Mouse (Mus musculus) CD8-positive naive resting alpha-beta T cell, adult 2 months (primary cell): ENCODE results near the gene Cacna1c.

ENCODE experiments used
- DNase-seq, 2 experiments: peaks; one replicate each; pipeline ENCODE4 v3.0.0; 2022; ENCODE audit warnings: low read depth in 2 of 2, low spot score in 2 of 2

Gene Cacna1c

DNA sequence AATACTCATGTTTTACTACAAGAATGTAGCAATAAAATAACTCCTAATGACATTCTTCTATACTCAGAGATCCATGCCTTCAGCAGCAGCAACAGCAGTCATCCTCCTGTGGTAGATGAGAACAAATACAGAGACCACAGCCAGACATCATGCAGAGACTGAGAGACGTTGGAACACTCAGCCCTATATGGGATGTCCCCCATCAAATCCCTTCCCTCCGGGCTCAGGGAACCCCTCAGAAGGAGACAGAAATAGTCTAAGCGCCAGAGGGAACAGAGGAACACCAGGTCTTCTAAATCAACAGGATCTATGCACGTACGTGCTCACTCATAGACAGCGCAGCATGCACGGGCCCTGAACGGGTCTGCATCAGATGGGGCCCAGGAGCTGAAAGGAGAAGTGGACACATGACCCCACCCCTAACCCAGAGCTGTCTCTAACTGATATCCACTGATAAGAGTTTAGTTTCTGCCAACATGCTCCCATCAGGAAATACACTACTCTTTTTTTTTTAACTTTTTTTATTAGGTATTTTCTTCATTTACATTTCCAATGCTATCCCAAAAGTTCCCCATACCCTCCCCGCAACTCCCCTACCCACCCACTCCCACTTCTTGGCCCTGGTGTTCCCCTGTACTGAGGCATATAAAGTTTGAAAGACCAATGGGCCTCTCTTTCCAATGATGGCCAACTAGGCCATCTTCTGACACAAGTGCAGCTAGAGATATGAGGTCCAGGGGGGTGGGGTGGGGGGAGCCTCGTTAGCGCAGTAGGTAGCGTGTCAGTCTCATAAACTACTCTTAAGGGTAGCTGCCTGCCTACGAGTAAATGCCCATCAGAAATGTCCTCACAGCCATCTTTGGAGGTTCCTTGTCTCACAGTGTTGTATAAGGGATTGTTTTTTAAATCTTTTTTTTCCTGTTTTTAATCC is 182.8 kb downstream of the Cacna1c start:
- DNase-seq = no peak

DNA sequence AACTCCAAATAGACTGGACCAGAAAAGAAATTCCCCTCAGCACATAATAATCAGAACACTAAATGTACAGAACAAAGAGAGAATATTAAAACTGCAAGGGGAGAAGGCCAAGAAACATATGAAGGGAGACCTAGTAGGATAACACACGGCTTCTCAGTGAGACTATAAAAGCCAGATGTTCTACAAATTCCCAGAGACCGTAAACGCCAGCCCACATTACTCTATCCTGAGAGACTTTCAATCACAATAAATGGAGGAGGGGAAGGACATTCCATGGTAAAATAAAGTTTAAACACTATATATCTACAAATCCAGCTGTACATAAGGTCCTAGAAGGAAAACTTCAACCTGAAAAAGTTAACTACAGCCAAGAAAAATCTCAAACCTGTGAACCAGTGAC is 185.3 kb downstream of the Cacna1c start:
- no peak for DNase-seq

DNA sequence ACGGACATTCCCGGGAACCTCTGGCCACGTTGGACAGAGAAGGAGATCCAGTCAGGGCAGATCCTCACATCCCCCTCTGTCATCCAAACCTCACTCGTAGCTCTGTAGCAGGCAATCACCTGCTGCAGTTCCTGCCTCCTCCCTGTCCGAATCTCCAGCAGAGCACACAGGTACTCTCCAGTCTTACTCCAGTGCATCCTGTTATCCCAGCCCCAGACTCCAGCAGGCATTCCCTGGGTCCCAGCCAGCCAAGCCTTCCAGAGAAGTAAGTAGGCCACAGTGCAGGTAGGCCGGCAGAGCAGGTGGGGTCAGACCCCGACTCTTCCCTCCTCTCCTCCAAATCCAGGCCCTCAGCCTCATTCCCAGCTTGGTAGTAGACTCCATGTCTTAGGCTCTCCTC is 186.7 kb downstream of the Cacna1c start:
- no peak for DNase-seq

DNA sequence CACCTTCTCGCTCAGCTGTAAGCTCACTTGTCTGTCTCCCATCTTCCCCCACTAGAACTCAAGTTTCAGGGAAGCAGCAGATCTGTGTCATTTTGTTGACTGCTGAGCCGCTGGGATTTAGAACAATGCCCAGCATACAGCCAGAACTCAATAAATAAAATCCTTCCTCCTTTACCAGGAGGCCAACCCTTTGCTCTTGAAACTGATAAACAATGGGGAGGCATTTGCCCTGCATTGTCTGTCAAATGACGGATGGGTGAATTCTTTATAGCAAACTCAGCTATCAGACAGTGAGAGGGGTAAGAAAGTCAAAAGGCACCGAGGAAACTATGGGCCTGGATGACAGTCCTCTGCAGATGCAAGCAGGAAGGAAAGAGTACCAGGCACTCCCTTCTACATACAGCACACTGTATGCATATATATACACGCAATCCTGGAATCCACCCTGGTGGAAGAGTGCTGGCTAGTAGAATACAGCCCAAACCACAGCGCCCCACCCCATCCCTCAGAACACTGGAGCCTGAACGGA is 187.5 kb downstream of the Cacna1c start:
- no peak for DNase-seq

DNA sequence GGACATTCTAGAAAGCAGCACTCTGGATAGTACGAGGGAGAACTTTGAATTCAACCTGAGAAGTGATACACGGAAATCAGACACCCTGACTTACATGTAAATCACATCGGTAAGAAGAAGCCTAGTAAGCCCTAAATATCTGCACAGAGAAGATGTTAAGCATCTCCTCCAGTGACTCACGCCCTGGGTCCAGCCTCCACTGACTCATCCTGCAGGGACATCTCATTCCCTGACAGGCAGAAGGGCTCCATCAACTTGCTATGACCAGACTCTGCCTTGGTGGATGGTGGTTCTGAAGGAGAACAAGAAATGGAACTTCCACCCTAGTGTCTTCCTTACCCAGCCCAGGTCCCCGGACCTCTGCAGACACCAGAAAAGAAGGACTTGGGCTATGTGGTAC is 191.6 kb downstream of the Cacna1c start:
- DNase-seq = no peak

DNA sequence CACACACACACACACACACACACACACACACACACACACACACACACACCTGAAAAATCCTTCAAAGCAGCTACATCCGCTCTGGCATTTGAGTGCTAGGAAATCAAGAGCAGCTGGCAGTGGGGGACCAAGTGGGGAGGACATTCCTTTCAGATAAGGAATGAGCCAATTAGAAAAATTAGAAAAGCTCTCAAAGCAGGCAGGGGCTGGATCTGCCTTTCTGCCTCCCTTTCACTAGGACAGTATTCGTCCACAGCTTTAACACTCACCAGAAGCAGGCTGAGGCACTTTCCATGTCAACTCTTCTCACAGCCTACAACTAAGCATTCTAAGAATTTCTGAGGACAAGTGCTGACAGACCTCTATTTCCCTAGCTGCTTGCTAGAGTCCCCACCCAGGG is 194.8 kb downstream of the Cacna1c start:
- no peak for DNase-seq

DNA sequence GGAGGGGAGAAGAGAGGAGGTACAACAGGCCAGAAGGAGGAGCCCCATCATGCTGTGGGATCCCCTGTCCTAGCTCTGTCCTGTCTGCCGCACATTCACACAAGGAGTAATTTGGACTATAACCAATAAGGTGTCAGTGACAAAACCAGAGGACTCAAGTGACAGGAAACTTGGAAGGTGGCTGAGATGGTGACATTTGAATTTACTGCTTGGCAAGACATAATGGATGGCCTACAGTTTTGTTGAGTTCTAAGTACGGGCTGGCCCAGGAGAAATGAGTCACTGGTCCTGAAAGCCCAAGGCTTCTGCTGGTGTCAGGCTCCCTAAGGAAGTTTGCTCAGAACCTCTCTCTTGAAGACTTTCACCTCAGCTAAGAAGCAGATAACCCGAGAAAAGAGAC is 196.0 kb downstream of the Cacna1c start:
- no peak for DNase-seq

DNA sequence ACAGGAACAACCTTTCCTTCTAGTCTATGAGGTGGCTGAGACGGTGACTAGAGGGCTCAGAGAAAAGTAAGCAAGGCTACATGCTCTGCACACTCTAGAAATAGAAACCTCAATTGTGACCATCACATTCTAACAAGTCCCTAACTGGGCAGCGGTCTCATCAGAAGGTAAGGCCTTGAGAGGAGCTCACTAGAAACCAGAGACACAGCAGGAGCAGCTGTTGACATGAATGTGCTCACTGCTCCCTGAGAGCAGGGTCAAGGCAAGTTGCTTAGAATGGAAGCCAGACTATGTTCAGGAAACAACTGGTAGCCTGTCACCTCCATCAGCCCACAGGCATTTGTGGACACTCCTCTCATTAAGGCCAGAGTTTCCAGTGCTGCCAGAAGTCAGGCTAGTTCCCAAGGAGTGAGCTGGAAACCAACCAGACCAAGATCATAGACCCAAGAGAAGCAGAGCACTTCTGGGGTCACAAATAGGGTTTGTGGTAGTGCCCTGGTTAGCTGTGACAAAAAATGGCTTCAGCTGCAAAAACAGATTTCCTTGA is 196.8 kb downstream of the Cacna1c start:
- no peak for DNase-seq

DNA sequence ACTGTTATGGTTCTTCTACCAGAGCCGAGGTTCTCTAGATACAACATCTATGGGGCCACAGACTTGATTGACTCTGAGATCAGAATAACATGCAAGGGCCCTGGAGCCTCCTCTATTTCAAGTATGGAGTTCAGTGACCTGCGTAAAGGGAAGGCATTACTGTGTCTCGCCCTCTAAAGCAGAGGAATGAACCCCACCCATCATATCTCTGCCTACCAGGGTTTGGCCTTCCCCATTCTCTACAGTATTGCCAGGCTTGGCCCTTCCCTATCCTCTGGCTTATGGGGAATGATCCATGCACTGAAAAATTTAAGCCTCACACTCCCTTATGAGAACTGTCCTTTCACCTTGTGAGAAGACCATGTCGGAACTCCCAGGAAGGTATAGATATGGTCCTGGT is 198.8 kb downstream of the Cacna1c start:
- no peak for DNase-seq

DNA sequence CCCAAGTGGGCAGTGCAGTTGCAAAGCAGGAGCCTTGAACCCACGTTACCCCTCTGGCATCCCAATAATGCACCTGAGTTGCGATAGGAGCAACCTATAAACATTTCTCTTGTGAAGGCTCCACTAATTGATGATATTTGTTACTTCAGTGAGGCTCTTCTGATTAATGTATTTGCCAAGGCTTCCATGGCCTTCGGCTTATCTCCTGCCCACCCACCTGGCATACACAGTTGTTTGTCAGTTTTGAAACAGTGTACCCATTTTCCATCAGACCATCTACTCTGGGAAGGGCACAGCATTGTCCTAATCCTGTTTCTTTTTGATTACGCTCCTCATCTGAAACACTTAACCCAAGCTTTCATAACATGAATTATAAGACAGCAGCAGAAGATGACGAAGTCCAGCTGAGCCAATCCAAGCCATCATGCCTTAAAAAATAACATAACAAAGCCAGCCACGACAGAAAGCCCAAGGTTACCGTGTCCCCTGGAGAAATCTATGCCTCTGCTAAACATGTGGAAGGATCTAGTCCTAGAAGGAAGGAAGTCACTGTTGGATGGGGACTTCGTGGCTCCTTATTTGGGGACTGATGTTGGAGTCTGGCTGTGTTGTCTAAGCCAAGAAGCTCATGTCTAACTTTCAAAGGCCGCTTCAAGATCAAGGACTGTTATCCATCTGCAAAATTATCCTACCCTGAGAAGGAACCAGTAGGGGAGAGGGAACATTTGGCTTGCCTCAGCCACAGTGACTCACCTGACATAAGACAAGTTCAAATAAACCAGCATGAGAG is 201.8 kb downstream of the Cacna1c start:
- no peak for DNase-seq

DNA sequence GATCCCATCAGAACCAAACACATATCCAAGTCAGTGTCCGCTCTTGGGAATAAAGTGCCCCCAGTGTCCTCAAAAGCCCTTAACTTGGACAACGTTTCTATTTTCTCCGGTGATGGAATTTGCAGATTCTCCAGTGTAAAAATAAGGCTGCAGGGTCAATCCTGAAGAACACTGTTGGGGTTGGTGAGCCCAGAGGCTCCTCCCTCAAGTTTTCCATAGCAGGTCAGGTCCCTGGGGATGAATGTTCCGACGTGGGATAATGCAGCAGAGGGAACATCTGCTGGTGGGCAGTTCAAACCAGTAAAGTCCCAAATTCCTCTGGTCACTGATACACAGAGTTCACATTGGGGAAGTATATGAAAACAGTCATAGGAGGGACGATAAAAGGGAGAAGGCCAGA is 203.8 kb downstream of the Cacna1c start:
- no peak for DNase-seq

DNA sequence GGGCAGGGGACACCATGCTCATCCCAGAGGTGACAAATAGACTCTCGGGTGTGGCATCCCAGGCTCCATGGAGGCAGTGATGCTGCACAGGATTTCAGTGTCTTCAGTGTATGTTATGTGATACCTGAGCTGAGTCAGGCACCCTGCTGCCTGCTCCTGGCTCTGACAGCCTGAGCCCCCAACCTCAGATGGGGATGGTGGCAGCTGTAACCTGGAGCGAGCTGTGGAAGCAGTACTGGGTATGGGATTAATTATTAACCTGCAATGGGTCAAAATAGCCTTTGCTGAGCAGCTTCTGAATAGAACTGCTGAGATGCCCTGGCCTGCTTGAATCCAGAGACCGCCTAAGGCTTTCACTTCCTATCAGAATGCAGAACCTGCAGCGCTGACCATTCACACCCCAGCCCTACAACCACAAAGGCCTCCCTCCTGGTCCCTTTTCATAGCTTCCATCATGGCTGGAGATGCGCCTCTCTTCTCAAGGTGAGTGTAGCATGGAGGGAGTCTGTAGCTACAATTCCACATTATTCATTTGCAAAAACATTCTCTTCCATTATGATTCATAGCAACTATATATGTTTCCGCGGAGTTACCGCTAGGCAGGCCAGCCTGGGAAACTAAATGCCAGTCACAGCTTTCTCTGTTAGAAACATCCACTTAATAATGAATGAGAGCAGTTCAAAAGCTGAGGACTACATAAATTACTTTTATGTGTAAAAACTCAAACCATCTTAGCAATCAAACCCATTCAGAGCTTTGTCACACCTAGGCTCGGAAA is 206.0 kb downstream of the Cacna1c start:
- no peak for DNase-seq

DNA sequence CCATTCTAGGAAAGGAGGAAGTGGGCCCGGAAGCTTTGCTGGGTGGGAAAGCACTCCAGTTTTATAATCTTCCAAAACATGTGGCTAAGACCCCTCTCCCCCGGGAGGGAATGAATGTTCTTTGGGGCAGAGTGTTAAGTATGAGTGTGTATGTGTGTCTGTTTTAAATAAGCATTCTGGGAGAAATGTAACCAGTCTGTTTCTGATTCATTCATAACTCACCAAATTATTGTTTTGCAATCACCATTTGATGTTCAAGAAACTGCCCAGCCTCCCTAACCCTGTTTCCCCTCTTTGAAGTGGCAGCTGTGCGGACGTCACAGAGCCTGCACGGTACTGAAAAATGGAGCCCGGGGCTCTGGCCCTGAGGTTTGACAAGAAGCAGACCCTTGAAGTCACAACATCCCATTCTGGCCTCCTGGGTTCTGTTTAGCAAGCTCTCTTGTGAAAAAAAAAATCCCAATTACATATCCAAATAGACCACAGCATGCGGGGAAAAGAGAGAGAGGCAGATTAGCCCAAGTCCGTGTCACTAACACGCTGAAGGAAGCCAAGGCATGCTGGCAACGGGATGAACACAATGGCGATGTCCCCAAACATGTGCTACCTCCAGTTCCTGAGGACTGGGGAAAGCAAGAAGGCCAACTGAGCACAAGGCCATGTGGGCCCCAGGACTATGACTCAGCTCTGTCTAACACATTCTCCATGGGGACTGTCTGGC is 211.9 kb downstream of the Cacna1c start:
- DNase-seq = no peak

DNA sequence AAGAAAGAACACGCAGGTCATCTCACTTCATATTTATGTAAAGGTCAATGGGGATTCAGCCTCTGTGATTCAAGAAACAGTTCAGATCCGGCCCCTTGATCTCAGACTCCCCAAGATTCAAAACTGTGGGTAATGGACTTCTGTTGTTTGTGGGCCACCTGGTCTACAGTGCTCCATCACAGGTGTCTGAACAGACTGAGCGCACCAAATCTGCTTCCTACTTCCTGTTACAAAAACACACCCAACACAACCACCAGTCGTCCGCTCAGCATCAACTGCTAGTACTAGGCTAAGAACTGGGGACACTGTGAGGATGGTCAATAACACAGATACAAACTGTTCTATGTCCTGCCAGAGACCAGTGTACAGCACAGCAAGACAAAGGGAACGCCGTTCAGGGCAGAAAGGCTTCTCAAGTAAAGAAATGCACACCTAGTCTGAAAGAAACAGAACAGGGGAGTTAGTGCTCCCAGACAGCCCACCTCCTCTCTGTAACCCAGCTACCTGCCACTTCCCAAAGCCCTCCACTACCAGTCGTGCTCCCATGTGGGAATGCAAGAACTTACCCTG is 212.7 kb downstream of the Cacna1c start:
- no peak for DNase-seq

DNA sequence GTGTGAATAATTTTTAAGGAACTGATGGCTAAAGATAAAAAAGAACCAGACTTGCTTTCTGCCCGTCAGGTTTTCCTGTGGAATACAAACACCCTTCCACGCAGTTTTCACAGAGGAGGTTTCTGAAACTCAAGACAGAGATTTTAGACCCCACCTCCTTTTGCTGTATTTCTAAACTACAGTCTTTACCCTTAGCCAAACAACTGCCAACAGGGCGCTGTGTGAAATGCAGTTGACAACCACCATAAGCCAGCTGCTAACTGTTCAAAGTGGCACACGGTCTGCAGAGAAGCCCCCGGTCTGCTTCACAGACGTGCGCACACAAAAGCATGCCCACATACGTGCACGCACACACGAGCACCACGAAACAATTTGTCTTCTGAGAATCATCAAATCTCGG is 216.0 kb downstream of the Cacna1c start:
- no peak for DNase-seq

DNA sequence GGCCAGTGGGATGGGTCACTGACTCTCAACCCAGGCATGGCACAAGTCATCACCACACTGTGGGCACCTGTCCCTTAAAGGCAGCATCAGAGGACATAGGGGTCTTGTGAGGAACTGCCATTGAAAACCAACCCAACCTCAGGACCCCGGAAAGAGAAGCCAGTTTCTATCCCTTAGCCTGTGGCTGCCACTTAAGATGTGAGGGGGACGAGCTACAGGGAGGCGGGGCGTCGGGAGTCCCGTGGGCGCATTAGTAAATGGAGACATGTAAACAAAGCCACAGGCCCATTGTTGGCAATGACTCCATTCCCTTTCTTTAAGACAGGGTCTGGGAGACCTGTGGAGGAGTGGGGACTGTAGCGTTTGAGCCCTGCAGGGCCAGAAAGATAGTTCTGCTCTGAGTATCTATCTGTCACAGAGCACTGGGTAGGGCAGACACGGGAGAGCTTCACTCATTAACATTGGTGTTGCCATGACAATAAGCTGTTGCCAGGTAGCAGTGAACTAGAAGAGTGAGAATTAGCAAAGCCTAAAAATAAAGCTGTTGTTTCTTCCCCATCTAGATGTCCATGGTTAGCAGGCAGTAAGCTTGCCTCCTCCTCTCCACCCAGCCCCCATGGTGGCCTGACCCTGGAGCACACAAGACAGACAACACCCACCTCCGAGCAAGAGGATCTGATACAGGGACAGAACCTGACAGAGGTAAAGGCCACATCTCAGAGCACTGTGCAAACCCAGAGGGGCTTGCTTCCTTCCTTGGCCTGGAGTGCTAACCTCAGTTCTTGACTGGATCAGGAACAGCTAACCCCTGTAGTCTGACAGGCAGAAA is 218.6 kb downstream of the Cacna1c start:
- DNase-seq = no peak

DNA sequence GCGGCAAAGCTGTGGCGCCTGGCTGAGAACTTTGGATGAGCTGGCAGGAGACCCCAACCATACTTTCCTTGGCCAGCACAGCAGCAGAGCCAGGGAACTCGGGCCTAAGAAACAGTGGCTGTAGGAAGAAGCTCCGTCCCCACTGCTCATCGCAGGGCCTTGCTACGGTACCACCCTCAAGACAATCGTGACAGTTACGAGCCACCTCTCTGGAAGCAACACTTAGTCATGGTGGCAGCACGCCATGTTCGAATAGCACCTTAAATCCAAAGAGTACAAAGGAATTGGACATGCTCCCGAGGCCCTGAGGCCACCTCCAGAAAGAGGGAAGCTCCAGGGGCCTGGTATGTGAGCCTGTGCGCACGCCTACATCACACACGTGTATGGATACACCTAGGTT is 219.6 kb downstream of the Cacna1c start:
- no peak for DNase-seq

DNA sequence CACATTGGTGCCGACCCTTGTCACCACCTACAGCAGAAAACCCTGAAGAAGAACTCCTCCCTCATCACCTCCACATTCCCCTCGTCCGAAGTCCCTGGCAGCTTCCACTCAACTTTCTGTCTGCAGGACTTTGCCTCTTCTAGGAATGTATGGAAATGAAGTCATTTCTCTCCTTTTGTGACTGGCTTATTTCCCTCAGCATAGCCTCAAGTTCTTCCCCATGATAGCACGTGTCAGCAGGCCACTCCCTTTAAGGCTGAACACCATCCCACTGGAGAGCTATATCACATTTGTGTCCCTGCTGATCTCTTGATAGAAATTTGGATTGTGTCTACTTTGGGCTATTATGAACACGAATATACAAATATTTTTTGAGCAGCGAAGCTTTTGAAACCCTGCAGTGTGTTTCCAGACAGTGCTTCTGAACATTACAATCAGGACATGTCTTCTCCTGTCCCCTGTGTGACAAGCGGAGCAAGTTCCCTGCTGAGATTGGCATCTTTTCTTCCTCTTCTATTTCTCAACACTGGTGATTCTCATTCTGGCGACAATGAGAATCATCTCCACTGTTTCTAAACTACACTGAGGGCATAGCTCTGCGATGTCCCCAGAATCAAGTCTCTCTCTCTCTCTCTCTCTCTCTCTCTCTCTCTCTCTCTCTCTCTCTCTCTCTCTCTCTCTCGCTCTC is 224.2 kb downstream of the Cacna1c start:
- DNase-seq = no peak

DNA sequence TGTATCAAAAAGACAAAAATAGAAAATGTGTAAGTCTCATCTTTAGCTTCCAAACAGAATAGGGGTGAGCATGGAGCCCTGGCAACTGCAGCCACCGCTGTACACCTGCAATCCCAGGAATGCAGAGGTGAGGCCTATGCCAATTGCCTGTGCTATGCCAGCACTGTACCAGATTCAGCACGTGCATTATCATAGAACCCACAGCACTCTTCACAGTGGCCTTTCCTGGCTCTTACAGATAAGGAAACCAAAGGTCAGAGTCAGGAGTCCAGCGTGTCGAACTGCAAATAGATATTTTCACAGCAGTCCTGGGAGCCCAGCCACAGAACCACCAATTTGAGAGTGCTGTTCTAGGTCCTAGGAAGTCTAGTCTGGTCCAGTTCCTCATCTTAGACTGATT is 227.4 kb downstream of the Cacna1c start:
- no peak for DNase-seq
